In genomic region chr8:57320851-57321743, GRCm38 (mm10) we compare ENCODE assay signal across 8 mouse cellular contexts. TPM values are rescaled to one million over a fixed set of nuclear protein-coding genes. Genes with fewer than 3 reads are reported as not detected.
DNase-seq lines count a peak whose midpoint lies in the region; ATAC-seq lines count a peak whose summit lies in the region.
"Had no signal": no experiment of that assay in that cellular context is flagged by ENCODE, and none has a peak within 500 bp of the region (broad histone marks: within the 10 kb centered on the region; RNA-seq: fewer than 3 reads in every experiment).

Gene Hand2, plus strand, starts transcription at chr8:57320983.

- peak; percentile 67 for ATAC-seq in limb, embryonic 11.5 days (ENCODE audit: insufficient number of reproducible peaks, low FRiP score, low TSS enrichment, low read depth)
- peak; percentile 55; the same call in 1 of the 2 replicates for ATAC-seq in neural tube, embryonic 14.5 days (ENCODE audit: low read depth)

- H3K9ac ChIP-seq in limb, embryonic 11.5 days (ENCODE audit: low read length): peak within 1 kb of the TSS; percentile 99
- H3K9ac ChIP-seq in neural tube, embryonic 14.5 days (replicated peaks; ENCODE audit: low read depth, low read length): no peak within 1 kb of the TSS

- DNase-seq in ZHBTc4 (ENCODE audit: low read depth, low spot score): peak; percentile 60
- no peak for DNase-seq in adrenal gland, postnatal 4 days (ENCODE audit: low spot score in 2 of 2)
- peak; percentile 82 for DNase-seq in heart, adult 8-10 months (ENCODE audit: low spot score)
- peak; percentile 87 for DNase-seq in limb, embryonic 11.5 days (ENCODE audit: low spot score)
- no peak for DNase-seq in layer of hippocampus, postnatal 14 days (ENCODE audit: low spot score in 2 of 2)
- DNase-seq in cerebellum, adult 8-10 months: no peak

- H3K9me3 ChIP-seq in limb, embryonic 11.5 days (ENCODE audit: control insufficient read depth, low read length): no peaks in the 10 kb centered on the region
- H3K9me3 ChIP-seq in neural tube, embryonic 14.5 days (ENCODE audit: control insufficient read depth, low read length): no peaks in the 10 kb centered on the region

- WGBS in limb, embryonic 11.5 days: under 1% methylated on average over 58 of the region's 83 CpGs
- WGBS in neural tube, embryonic 14.5 days: under 1% methylated on average over 69 of the region's 83 CpGs

- H3K36me3 ChIP-seq in limb, embryonic 11.5 days (ENCODE audit: control insufficient read depth, insufficient read depth, low read length): no peaks in the 10 kb centered on the region; the same call in 1 of the 2 replicates
- H3K36me3 ChIP-seq in neural tube, embryonic 14.5 days (ENCODE audit: control insufficient read depth, insufficient read depth, low read length): no peaks in the 10 kb centered on the region

- peak within 1 kb of the TSS; percentile 61 for H3K4me2 ChIP-seq in limb, embryonic 11.5 days (ENCODE audit: low read depth, severe bottlenecking)
- H3K4me2 ChIP-seq in neural tube, embryonic 14.5 days (ENCODE audit: low read depth, low read length): peak within 1 kb of the TSS; percentile 38

- H3K27me3 ChIP-seq in limb, embryonic 11.5 days (ENCODE audit: control insufficient read depth, insufficient read depth, low read length): peaks cover 6% of the 10 kb centered on the region
- H3K27me3 ChIP-seq in neural tube, embryonic 14.5 days (ENCODE audit: control insufficient read depth, insufficient read depth, low read length): peaks cover 79% of the 10 kb centered on the region

- peak within 1 kb of the TSS; percentile 85 for H3K4me3 ChIP-seq in limb, embryonic 11.5 days (ENCODE audit: low read depth, low read length)
- peak within 1 kb of the TSS; percentile 16 for H3K4me3 ChIP-seq in neural tube, embryonic 14.5 days (ENCODE audit: low read depth, low read length)

- H3K27ac ChIP-seq in limb, embryonic 11.5 days (replicated peaks; ENCODE audit: low read depth, low read length): peak within 1 kb of the TSS; percentile 99
- no peak within 1 kb of the TSS for H3K27ac ChIP-seq in neural tube, embryonic 14.5 days (ENCODE audit: low read depth, low read length)

- no peaks in the 10 kb centered on the region for H3K4me1 ChIP-seq in limb, embryonic 11.5 days (ENCODE audit: control insufficient read depth, insufficient read depth, low read length)
- H3K4me1 ChIP-seq in neural tube, embryonic 14.5 days (ENCODE audit: control insufficient read depth, insufficient read depth, low read length): peaks cover 7% of the 10 kb centered on the region; the same call in 1 of the 2 replicates

RNA-seq across cellular contexts. Expression of gene Hand2, which starts in this region (rescaled TPM):
- total RNA-seq in adrenal gland, postnatal 4 days (2021): 10 to 100 TPM; 59.6 to 63.5 TPM
- 10 to 100 TPM; 43.0 to 58.5 (median 52.6) TPM for total RNA-seq in heart, adult 8-10 months (2022)
- 27.3 and 30.3 TPM in 2 replicates for polyA plus RNA-seq in limb, embryonic 11.5 days (2014; fragmentation: Nextera tagmentation; extraction: Ambion mirVana)
- polyA plus RNA-seq in neural tube, embryonic 14.5 days (2014; fragmentation: Nextera tagmentation; extraction: Ambion mirVana): not detected in 2 replicates
- not detected for total RNA-seq in layer of hippocampus, postnatal 14 days (2021)
- total RNA-seq: common myeloid progenitor, adult 5-6 weeks had no signal

Comparison
In these comparisons a context has a peak if more than half of its experiments do, and no peak if none do; other contexts are left out.
1. RNA of gene Hand2 (total RNA-seq): 59.6 to 63.5 TPM in adrenal gland, postnatal 4 days and 43.0 to 58.5 TPM in heart, adult 8-10 months; not detected in layer of hippocampus, postnatal 14 days; every median in the first group is over 10 times any median in the second.
2. RNA of gene Hand2 (polyA plus RNA-seq): 27.3 to 30.3 TPM in limb, embryonic 11.5 days; not detected in neural tube, embryonic 14.5 days; every median in the first group is over 10 times any median in the second.
3. Peak in ATAC-seq, H3K4me3 ChIP-seq and H3K4me2 ChIP-seq in neural tube, embryonic 14.5 days; RNA of the gene not detected or under 1 TPM.
4. DNase-seq: peak in ZHBTc4 (single experiment), heart, adult 8-10 months (single experiment) and limb, embryonic 11.5 days (single experiment); none in adrenal gland, postnatal 4 days (0 of 2), layer of hippocampus, postnatal 14 days (0 of 2) and cerebellum, adult 8-10 months (single experiment).